In the genomic region with DNA sequence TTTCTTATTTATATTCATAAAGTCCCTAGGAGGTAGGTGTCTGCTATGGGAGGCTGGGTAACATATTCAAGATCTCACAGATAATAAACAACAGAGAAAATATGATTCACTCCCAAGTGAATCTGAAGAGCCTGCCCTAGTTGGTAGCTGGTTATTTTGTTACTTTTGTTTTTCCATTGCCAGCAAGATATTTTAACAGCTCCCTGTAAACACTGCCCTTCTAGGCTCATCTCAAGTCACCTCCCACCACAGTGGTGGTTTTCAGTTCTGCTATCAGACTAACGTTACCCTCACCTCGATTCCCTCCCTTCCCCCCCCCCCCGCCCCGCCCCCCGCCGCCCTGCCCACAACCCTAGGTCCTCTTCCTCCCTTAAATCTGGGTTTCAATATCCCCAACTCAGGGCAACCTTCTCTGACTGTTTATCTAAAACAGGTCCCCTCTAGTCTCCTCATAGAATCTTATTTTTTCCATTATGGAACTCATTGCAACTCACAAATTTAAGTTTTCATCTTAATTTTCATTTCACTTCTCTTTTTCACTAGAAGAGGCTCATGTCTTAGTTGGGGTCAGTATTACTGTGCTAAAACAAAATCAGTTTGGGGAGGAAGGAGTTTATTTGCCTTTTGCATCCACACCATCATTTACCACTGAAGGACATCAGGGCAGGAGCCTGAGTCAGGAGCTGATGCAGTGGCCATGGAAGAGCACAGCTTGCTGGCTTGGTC, we compare ENCODE assay signal across 22 mouse cellular contexts. TPM values are rescaled to one million over a fixed set of nuclear protein-coding genes. Genes with fewer than 3 reads are reported as not detected.
DNase-seq lines count a peak whose midpoint lies in the region; ATAC-seq and TF ChIP-seq lines count a peak whose summit lies in the region.
"Had no signal": no experiment of that assay in that cellular context is flagged by ENCODE, and none has a peak within 500 bp of the region (broad histone marks: within the 10 kb centered on the region; RNA-seq: fewer than 3 reads in every experiment).

No protein-coding gene starts in this region.

- no peak overlapping the region for H3K4me2 ChIP-seq in liver, embryonic 13.5 days
- H3K4me2 ChIP-seq in liver, postnatal 0 days (ENCODE audit: low read depth, low read length) = no peak overlapping the region
- H3K4me2 ChIP-seq in intestine, postnatal 0 days (replicated peaks; ENCODE audit: low read depth) = no peak overlapping the region
- H3K4me2 ChIP-seq: forebrain, embryonic 15.5 days; hindbrain, embryonic 14.5 days; limb, embryonic 12.5 days; stomach, embryonic 15.5 days had no signal

- H3K9ac ChIP-seq in liver, embryonic 13.5 days = no peak overlapping the region
- H3K9ac ChIP-seq in liver, postnatal 0 days (replicated peaks) = no peak overlapping the region
- no peak overlapping the region for H3K9ac ChIP-seq in intestine, postnatal 0 days (ENCODE audit: low read depth, low read length)
- H3K9ac ChIP-seq: forebrain, embryonic 15.5 days; hindbrain, embryonic 14.5 days; limb, embryonic 12.5 days; stomach, embryonic 15.5 days had no signal

- no peak overlapping the region for H3K4me3 ChIP-seq in liver, embryonic 13.5 days (replicated peaks)
- H3K4me3 ChIP-seq in liver, postnatal 0 days (ENCODE audit: low read depth, low read length) = no peak overlapping the region
- H3K4me3 ChIP-seq in intestine, postnatal 0 days (ENCODE audit: low read depth, low read length) = no peak overlapping the region
- H3K4me3 ChIP-seq: forebrain, embryonic 15.5 days; limb, embryonic 12.5 days; stomach, embryonic 15.5 days had no signal

- no peaks in the 10 kb centered on the region for H3K9me3 ChIP-seq in liver, embryonic 13.5 days (replicated peaks)
- H3K9me3 ChIP-seq in liver, postnatal 0 days (ENCODE audit: low read length) = no peaks in the 10 kb centered on the region
- no peaks in the 10 kb centered on the region for H3K9me3 ChIP-seq in intestine, postnatal 0 days (ENCODE audit: control insufficient read depth)
- H3K9me3 ChIP-seq: forebrain, embryonic 15.5 days; limb, embryonic 12.5 days; stomach, embryonic 15.5 days had no signal

- no peaks in the 10 kb centered on the region for H3K27me3 ChIP-seq in liver, embryonic 13.5 days
- H3K27me3 ChIP-seq in liver, postnatal 0 days (ENCODE audit: insufficient read depth, low read length) = no peaks in the 10 kb centered on the region
- H3K27me3 ChIP-seq in intestine, postnatal 0 days (replicated peaks; ENCODE audit: control insufficient read depth, insufficient read depth, low read length) = no peaks in the 10 kb centered on the region
- H3K27me3 ChIP-seq: forebrain, embryonic 15.5 days; limb, embryonic 12.5 days; Patski; stomach, embryonic 15.5 days had no signal

- 27% methylated on average over 2 of the region's 6 CpGs for WGBS in liver, embryonic 13.5 days (ENCODE audit: insufficient replicate concordance)
- WGBS in liver, postnatal 0 days (ENCODE audit: insufficient replicate concordance) = 24% methylated on average over 4 of the region's 6 CpGs
- WGBS in intestine, postnatal 0 days = 66% methylated on average over 5 of the region's 6 CpGs

- ATAC-seq in liver, embryonic 13.5 days (ENCODE audit: low read depth) = 0 out of 2 replicates have a peak, but pooled peaks have one; percentile 40
- ATAC-seq in liver, postnatal 0 days = no peak
- 0 out of 2 replicates have a peak, but pooled peaks have one; percentile 5 for ATAC-seq in common myeloid progenitor, adult 5-6 weeks (replicated peaks; ENCODE audit: low read depth, poor library complexity, severe bottlenecking)
- ATAC-seq in intestine, postnatal 0 days = no peak
- ATAC-seq: forebrain, embryonic 15.5 days; Patski had no signal

- DNase-seq in liver, embryonic 13.5 days = no peak
- DNase-seq in liver, postnatal 0 days = no peak
- DNase-seq in CD4-positive helper T cell, adult 2 months (ENCODE audit: low read depth, low spot score) = peak; percentile 82
- peak; percentile 51 to 61 for DNase-seq in natural killer cell, adult 2 months (ENCODE audit: low spot score in 2 of 2)
- no peak for DNase-seq in adrenal gland, adult 18-20 months (ENCODE audit: low spot score in 2 of 2)
- no peak for DNase-seq in layer of hippocampus, postnatal 25 days (ENCODE audit: extremely low spot score in 1 of 2, low spot score in 1 of 2)
- DNase-seq: cerebellum, adult 8-10 months; embryo, embryonic 11 days; heart, postnatal 10 days; kidney, adult 8-10 months; layer of hippocampus, postnatal 36 days; lung, adult 18-20 months; lung, postnatal 4 days; midbrain, embryonic 14.5 days; right cerebral cortex, postnatal 25 days had no signal

- peaks cover 24% of the 10 kb centered on the region; the same call in 1 of the 2 replicates for H3K4me1 ChIP-seq in liver, embryonic 13.5 days (replicated peaks)
- H3K4me1 ChIP-seq in liver, postnatal 0 days (ENCODE audit: insufficient read depth) = peaks cover 14% of the 10 kb centered on the region
- H3K4me1 ChIP-seq in intestine, postnatal 0 days (replicated peaks; ENCODE audit: control insufficient read depth, insufficient read depth, low read length) = 0 out of 2 replicates have a peak, but pooled peaks cover 4% of the 10 kb centered on the region
- H3K4me1 ChIP-seq: forebrain, embryonic 15.5 days; limb, embryonic 12.5 days; stomach, embryonic 15.5 days had no signal

- no peak for TF ChIP-seq CTCF in liver, postnatal 0 days (IDR thresholded peaks at IDR 0.05; ENCODE audit: low read depth)
- TF ChIP-seq CTCF in intestine, postnatal 0 days (IDR thresholded peaks at IDR 0.05; ENCODE audit: low read depth) = no peak

- H3K27ac ChIP-seq in liver, embryonic 13.5 days = no peak overlapping the region
- no peak overlapping the region for H3K27ac ChIP-seq in liver, postnatal 0 days (ENCODE audit: low read depth)
- no peak overlapping the region for H3K27ac ChIP-seq in intestine, postnatal 0 days (ENCODE audit: low read depth, low read length)
- H3K27ac ChIP-seq: forebrain, embryonic 15.5 days; hindbrain, embryonic 14.5 days; limb, embryonic 12.5 days; stomach, embryonic 15.5 days had no signal

- TF ChIP-seq EP300 in liver, postnatal 0 days (IDR thresholded peaks at IDR 0.05; ENCODE audit: low read depth) = no peak

- H3K36me3 ChIP-seq in liver, embryonic 13.5 days = no peaks in the 10 kb centered on the region
- no peaks in the 10 kb centered on the region for H3K36me3 ChIP-seq in liver, postnatal 0 days (replicated peaks; ENCODE audit: insufficient read depth, low read length)
- no peaks in the 10 kb centered on the region for H3K36me3 ChIP-seq in intestine, postnatal 0 days (ENCODE audit: control insufficient read depth, insufficient read depth)
- H3K36me3 ChIP-seq: forebrain, embryonic 15.5 days; limb, embryonic 12.5 days; stomach, embryonic 15.5 days had no signal

RNA-seq across cellular contexts. Expression of a gene that starts 6.2 kb away (rescaled TPM):
- 69.5 and 71.2 TPM in 2 replicates for polyA plus RNA-seq in liver, embryonic 13.5 days (2015; fragmentation: Nextera tagmentation; extraction: Ambion mirVana)
- 75.4 and 82.0 TPM in 2 replicates for polyA plus RNA-seq in liver, postnatal 0 days (2015; fragmentation: Nextera tagmentation; extraction: Ambion mirVana)
- 282 and 405 TPM in 2 replicates for total RNA-seq in common myeloid progenitor, adult 5-6 weeks (2017)
- polyA plus RNA-seq in intestine, postnatal 0 days (2015; fragmentation: Nextera tagmentation; extraction: Ambion mirVana) = 733 and 887 TPM in 2 replicates
- 100 to 1,000 TPM; 159 to 177 TPM for total RNA-seq in adrenal gland, adult 18-20 months (2021)
- 10 to 100 TPM; 15.0 to 23.5 TPM for total RNA-seq in layer of hippocampus, postnatal 25 days (2021)

RNA-seq across cellular contexts. Expression of a gene that starts 28.4 kb away (rescaled TPM):
- polyA plus RNA-seq in liver, embryonic 13.5 days (2015; fragmentation: Nextera tagmentation; extraction: Ambion mirVana) = 148 and 157 TPM in 2 replicates
- 330 and 336 TPM in 2 replicates for polyA plus RNA-seq in liver, postnatal 0 days (2015; fragmentation: Nextera tagmentation; extraction: Ambion mirVana)
- 45.4 and 46.0 TPM in 2 replicates for total RNA-seq in common myeloid progenitor, adult 5-6 weeks (2017)
- 965 and 1,093 TPM in 2 replicates for polyA plus RNA-seq in intestine, postnatal 0 days (2015; fragmentation: Nextera tagmentation; extraction: Ambion mirVana)
- 100 to 1,000 TPM; 207 to 349 TPM for total RNA-seq in adrenal gland, adult 18-20 months (2021)
- 1 to 10 TPM; 6.1 to 8.5 TPM for total RNA-seq in layer of hippocampus, postnatal 25 days (2021)

Comparison
In these comparisons a context has a peak if more than half of its experiments do, and no peak if none do; other contexts are left out.
1. ATAC-seq: peak in liver, embryonic 13.5 days (single experiment) and common myeloid progenitor, adult 5-6 weeks (single experiment); none in liver, postnatal 0 days (single experiment) and intestine, postnatal 0 days (single experiment).
2. DNase-seq: peak in CD4-positive helper T cell, adult 2 months (single experiment) and natural killer cell, adult 2 months (2 of 2); none in liver, embryonic 13.5 days (single experiment), liver, postnatal 0 days (single experiment), adrenal gland, adult 18-20 months (0 of 2) and layer of hippocampus, postnatal 25 days (0 of 2).
3. RNA of a gene that starts 6.2 kb away (total RNA-seq): 282 to 405 TPM in common myeloid progenitor, adult 5-6 weeks and 159 to 177 TPM in adrenal gland, adult 18-20 months; 15.0 to 23.5 TPM in layer of hippocampus, postnatal 25 days; every median in the first group is over 4 times any median in the second.